Mouse (Mus musculus) olfactory bulb, adult 2 months (tissue): ENCODE results near the gene Faah.

Source experiments
- CTCF ChIP-seq: fragments of 200-500 bp; IDR thresholded peaks from 2 replicates; pipeline ENCODE4 v1.5.1; 2012; ENCODE audit warnings: low read depth, mild to moderate bottlenecking, low read length, moderate library complexity; ENCODE audit not compliant: insufficient read depth
- POLR2A ChIP-seq: fragments of 200-500 bp; IDR thresholded peaks from 2 replicates; pipeline ENCODE4 v1.6.1; 2012; ENCODE audit warnings: mild to moderate bottlenecking, low read depth, low read length, moderate library complexity; ENCODE audit not compliant: insufficient read depth

DNA sequence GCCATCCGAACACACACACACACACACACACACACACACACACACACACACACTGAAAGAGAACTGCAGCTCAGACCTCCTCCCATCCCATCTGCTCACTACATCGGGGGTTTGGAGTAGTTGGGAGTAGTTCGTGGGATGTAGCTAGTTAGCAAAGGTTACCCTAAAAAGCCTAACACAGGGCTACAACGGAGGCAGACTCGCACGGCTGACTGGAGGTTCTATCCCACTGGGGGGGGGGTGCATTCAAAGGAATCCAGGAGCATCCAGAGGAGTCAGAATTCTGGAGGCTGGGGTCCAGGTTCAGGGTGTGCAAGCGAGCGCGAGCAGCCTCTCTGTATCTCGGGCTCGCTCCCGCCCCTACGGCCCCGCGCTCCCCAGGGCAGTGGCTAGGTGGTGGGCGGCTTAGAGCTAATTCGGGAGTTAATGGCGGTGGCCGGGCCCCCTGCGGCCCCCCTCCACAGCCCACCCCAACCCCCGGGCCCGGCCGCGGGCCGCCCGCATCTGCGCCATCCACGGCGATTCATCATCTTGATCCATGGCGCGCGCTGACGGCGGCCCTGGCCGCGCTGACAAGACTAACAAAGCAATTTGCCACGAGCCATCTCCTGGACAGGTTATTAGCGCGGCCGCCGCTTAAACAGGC is 73.9 kb downstream of the Faah start:
- TF ChIP-seq CTCF: no peak
- no peak for TF ChIP-seq POLR2A
